ENCODE assay signal across 28 mouse cellular contexts in the genomic region with DNA sequence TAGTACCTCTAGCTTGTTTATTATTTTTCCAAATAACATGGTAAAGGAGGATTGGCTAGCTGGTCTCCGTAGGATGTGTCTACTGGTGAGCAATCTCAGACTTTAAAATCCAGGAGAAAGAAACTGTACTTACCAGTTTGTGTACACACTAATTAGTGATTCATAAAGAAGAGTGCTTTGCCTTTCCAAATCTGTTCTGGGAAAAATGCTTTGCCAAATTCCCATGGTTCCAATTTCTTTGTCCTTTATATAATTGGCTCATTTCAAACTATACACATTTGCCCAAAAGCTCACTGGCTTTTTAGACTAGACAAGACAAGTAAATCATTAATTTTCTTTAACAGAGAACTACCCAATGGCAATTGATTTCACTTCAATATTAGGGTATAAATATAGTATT.
"Had no signal": no experiment of that assay in that cellular context is flagged by ENCODE, and none has a peak within 500 bp of the region (broad histone marks: within the 10 kb centered on the region; RNA-seq: fewer than 3 reads in every experiment).

No protein-coding gene starts in this region.

- ATAC-seq: hindbrain, embryonic 16.5 days; inflammation-experienced regulatory T-cells, adult 6 months; intestine, embryonic 15.5 days; intestine, postnatal 0 days; liver, embryonic 12.5 days had no signal

- H3K4me1 ChIP-seq: heart, embryonic 10.5 days; heart, embryonic 12.5 days; hindbrain, embryonic 10.5 days; hindbrain, embryonic 12.5 days; intestine, embryonic 15.5 days; kidney, embryonic 15.5 days; limb, embryonic 13.5 days; limb, embryonic 15.5 days; liver, embryonic 12.5 days had no signal

- H3K27me3 ChIP-seq: heart, embryonic 12.5 days; hindbrain, embryonic 12.5 days; intestine, embryonic 15.5 days; kidney, embryonic 15.5 days; limb, embryonic 13.5 days; limb, embryonic 15.5 days; liver, embryonic 12.5 days had no signal

- H3K9me3 ChIP-seq: heart, embryonic 10.5 days; heart, embryonic 12.5 days; hindbrain, embryonic 10.5 days; hindbrain, embryonic 12.5 days; intestine, embryonic 15.5 days; kidney, embryonic 15.5 days; limb, embryonic 13.5 days; limb, embryonic 15.5 days; liver, embryonic 12.5 days had no signal

- H3K4me3 ChIP-seq: gastrocnemius, adult 2 months; heart, embryonic 10.5 days; heart, embryonic 12.5 days; hindbrain, embryonic 10.5 days; hindbrain, embryonic 12.5 days; intestine, embryonic 15.5 days; kidney, embryonic 15.5 days; limb, embryonic 13.5 days; limb, embryonic 15.5 days; liver, embryonic 12.5 days had no signal

- H3K27ac ChIP-seq: gastrocnemius, adult 2 months; heart, embryonic 10.5 days; hindbrain, embryonic 10.5 days; hindbrain, embryonic 12.5 days; hindbrain, embryonic 14.5 days; intestine, embryonic 15.5 days; kidney, embryonic 15.5 days; kidney, postnatal 0 days; limb, embryonic 13.5 days; limb, embryonic 15.5 days; liver, embryonic 12.5 days; liver, embryonic 14.5 days had no signal

- H3K4me2 ChIP-seq: heart, embryonic 12.5 days; hindbrain, embryonic 12.5 days; hindbrain, embryonic 14.5 days; intestine, embryonic 15.5 days; kidney, embryonic 15.5 days; limb, embryonic 13.5 days; limb, embryonic 15.5 days; liver, embryonic 12.5 days had no signal

- H3K9ac ChIP-seq: heart, embryonic 12.5 days; hindbrain, embryonic 12.5 days; hindbrain, embryonic 14.5 days; intestine, embryonic 15.5 days; kidney, embryonic 15.5 days; limb, embryonic 13.5 days; limb, embryonic 15.5 days; liver, embryonic 12.5 days; liver, embryonic 14.5 days had no signal

- DNase-seq: gastrocnemius, adult 2 months; gastrocnemius, postnatal 10 days; gastrocnemius, postnatal 25 days; heart, adult 18-20 months; heart, postnatal 10 days; heart, postnatal 4 days; kidney, adult 18-20 months; kidney, adult 9 months; kidney, postnatal 14 days; kidney, postnatal 36 days; layer of hippocampus, adult 9-11 months; layer of hippocampus, postnatal 36 days; left cerebral cortex, postnatal 4 days had no signal

- H3K36me3 ChIP-seq: heart, embryonic 10.5 days; heart, embryonic 12.5 days; hindbrain, embryonic 10.5 days; hindbrain, embryonic 12.5 days; intestine, embryonic 15.5 days; kidney, embryonic 15.5 days; limb, embryonic 13.5 days; limb, embryonic 15.5 days; liver, embryonic 12.5 days had no signal
